Mouse (Mus musculus): ENCODE results near the gene Abtb1. TPM values are rescaled to one million over a fixed set of nuclear protein-coding genes. Genes with fewer than 3 reads are reported as not detected.

The Abtb1 gene
- polyA plus RNA-seq, 1 experiment from 2014 or later, result 20.9 TPM

DNA sequence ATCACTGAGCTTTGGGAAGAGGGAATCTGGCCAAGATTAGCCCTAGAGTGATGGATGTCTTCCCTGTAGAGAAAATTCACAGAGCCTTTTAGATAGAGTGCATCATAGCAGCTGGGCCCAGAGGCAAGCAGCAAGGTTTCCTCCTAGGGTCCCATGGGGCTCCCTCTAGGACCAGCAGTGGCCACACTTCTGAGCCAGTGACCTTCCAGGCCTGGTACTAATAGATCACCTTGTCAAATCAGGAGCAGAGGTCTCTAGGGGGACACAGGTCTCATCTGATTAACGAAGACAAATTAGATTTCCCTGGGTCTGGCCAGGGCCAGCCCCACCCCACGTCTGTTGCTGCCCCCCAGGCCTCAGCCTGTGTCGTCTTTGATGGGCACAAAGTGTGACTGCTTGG, 31.5 kb downstream of the Abtb1 start:
- H3K36me3 ChIP-seq (ENCODE audit: control insufficient read depth, insufficient read depth, low read length), result no peaks in the 10 kb centered on the region
- WGBS, result 75% methylated on average over 3 of the region's 3 CpGs
- no peak overlapping the region for H3K9ac ChIP-seq (ENCODE audit: low read length)
- H3K4me1 ChIP-seq (ENCODE audit: control insufficient read depth in 2 of 2, insufficient read depth in 2 of 2, low read length in 2 of 2), result peaks cover 10 to 21% of the 10 kb centered on the region in 2 experiments
- H3K4me3 ChIP-seq (ENCODE audit: control insufficient read depth in 1 of 2, insufficient read depth in 1 of 2, low read depth in 1 of 2, low read length in 2 of 2), result no peak overlapping the region
- no peaks in the 10 kb centered on the region for H3K9me3 ChIP-seq (ENCODE audit: control insufficient read depth, low read length)
- ATAC-seq (ENCODE audit: insufficient number of reproducible peaks, insufficient read depth, low FRiP score, low read depth), result no peak
- no peak overlapping the region for H3K4me2 ChIP-seq (ENCODE audit: low read length)
- H3K27ac ChIP-seq (replicated peaks in 1 of 2; ENCODE audit: control insufficient read depth in 1 of 2, insufficient read depth in 1 of 2, low read depth in 2 of 2, low read length in 2 of 2), result no peak overlapping the region
- no peaks in the 10 kb centered on the region for H3K27me3 ChIP-seq (ENCODE audit: control insufficient read depth, insufficient read depth, low read length)

DNA sequence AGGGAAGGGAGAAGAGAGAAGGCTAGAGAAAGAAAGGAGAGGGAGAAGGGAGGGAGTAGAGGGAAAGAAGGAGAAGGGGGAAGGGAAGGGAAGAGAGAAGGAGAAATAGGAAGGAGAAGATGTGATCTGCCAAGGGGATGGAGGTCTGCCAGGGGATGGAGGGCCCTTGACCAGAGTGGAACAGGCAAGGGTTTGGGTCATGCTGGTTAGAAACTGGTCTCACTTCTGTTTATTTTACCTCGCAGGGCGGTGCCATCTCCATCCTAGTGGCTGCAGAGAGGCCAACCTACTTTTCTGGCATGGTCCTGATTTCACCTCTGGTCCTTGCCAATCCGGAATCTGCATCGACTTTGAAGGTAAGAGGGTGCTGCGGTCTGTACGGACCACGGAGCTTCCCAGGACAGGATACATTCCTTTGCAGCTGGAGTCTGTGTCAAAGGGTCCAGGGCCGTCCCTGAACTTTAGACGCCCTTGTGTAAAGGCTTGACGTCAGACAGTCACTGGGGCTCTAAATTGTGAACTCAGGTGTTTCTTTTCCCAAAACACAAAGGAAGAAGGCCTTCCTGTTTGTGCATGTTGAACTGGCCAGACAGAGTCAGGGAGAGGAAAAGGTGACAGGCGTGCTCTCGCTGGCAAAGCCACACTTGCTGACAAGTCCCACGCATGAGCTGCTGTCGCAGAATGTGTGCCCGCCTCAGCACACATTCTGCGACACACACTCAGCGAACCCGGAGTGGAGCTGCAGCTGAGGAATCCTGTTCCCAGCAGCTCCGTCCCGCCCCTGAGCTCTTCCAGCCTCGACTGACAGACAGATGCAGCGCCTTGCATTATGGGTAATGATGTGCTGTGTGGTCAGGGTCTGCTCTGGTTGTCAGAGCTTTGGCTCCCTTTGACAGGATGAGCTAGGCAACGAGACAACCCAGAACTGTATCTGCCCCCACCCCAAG, 32.4 kb downstream of the Abtb1 start:
- 49% methylated on average over 23 of the region's 23 CpGs for WGBS
- ATAC-seq (ENCODE audit: insufficient number of reproducible peaks, insufficient read depth, low FRiP score, low read depth), result peak; percentile 9; the same call in 1 of the 2 replicates
- Histone ChIP-seq H3K27ac (replicated peaks in 1 of 2; ENCODE audit: control insufficient read depth in 1 of 2, insufficient read depth in 1 of 2, low read depth in 2 of 2, low read length in 2 of 2) (no peak overlapping the region), H3K9ac (ENCODE audit: low read length) (no peak overlapping the region; the same call in 1 of the 2 replicates), H3K9me3 (ENCODE audit: control insufficient read depth, low read length) (no peaks in the 10 kb centered on the region), H3K36me3 (ENCODE audit: control insufficient read depth, insufficient read depth, low read length) (no peaks in the 10 kb centered on the region), H3K4me3 (ENCODE audit: control insufficient read depth in 1 of 2, insufficient read depth in 1 of 2, low read depth in 1 of 2, low read length in 2 of 2) (no peak overlapping the region), H3K4me2 (ENCODE audit: low read length) (no peak overlapping the region), H3K27me3 (ENCODE audit: control insufficient read depth, insufficient read depth, low read length) (no peaks in the 10 kb centered on the region), H3K4me1 (ENCODE audit: control insufficient read depth in 2 of 2, insufficient read depth in 2 of 2, low read length in 2 of 2) (peaks cover 10 to 21% of the 10 kb centered on the region in 2 experiments)

DNA sequence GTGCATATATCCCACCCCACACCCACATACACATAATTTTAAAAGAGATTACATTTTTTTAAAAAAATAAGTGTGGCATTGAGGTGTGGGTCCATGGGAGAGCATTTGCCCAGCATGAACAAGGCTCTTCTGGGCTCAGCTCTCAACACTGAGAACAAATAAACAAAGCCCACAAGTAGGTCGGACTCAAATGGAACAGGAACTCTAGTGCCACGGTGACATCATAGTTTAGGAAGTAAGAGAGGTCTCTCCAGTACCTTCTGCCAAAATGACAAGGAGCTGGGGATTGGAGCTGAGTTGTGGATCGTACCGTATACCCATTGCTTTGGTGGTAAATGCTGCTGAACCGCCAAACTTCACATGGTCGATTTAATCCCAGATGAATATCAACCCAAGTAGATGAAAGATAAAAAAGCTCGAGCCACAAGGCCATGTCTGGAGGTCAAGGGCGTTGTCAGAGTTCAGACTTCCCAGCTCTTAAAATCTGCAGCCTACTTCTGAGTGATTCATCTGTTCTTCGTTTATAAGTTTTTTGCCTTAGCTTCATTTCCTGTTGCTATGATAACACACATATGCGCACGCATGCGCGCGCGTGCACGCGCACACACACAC, 36.7 kb downstream of the Abtb1 start:
- no peak overlapping the region for H3K4me2 ChIP-seq (ENCODE audit: low read length)
- H3K4me3 ChIP-seq (ENCODE audit: control insufficient read depth in 1 of 2, insufficient read depth in 1 of 2, low read depth in 1 of 2, low read length in 2 of 2), result no peak overlapping the region
- H3K4me1 ChIP-seq (ENCODE audit: control insufficient read depth in 2 of 2, insufficient read depth in 2 of 2, low read length in 2 of 2), result peaks cover 24 to 25% of the 10 kb centered on the region in 2 experiments
- ATAC-seq (ENCODE audit: insufficient number of reproducible peaks, insufficient read depth, low FRiP score, low read depth), result no peak
- WGBS, result 85% methylated on average over 17 of the region's 17 CpGs
- H3K9me3 ChIP-seq (ENCODE audit: control insufficient read depth, low read length), result no peaks in the 10 kb centered on the region
- H3K36me3 ChIP-seq (ENCODE audit: control insufficient read depth, insufficient read depth, low read length), result no peaks in the 10 kb centered on the region
- no peak overlapping the region for H3K27ac ChIP-seq (replicated peaks in 1 of 2; ENCODE audit: control insufficient read depth in 1 of 2, insufficient read depth in 1 of 2, low read depth in 2 of 2, low read length in 2 of 2)
- no peaks in the 10 kb centered on the region for H3K27me3 ChIP-seq (ENCODE audit: control insufficient read depth, insufficient read depth, low read length)
- H3K9ac ChIP-seq (ENCODE audit: low read length), result no peak overlapping the region

DNA sequence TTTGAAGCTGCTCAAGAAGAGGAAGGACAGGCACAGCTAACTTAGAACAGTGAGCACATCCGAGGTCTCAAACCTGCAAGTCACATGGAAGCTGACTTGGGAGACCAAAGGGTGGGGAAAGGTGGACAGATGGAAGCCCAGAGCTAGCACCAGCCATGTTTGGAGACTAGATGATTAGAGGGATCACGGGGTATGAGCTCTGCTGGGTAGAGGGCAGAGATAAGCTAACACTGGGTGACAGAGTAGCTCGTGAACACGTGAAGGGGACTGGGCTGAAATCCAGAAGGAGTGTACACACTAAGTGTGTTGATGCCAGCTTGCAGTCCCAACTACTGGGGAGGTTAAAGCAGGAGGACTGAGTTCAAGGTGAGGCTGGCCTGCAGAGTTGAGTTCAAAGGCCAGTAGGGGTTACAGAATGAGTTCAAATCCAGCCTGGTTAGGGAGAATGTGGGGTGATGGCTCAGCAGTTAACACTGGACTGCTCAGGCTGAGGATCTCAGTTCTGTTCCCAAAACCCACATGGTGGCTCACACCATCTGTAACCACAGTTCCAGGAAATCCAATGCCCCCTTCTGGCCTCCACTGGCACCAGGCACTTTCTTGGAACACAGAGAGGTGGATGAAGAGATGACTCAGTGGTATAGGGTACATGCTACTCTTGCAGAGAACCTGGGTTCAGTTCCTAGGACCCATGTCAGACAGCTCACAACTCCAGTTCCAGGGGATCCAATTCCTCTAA, 37.7 kb downstream of the Abtb1 start:
- H3K4me1 ChIP-seq (ENCODE audit: control insufficient read depth in 2 of 2, insufficient read depth in 2 of 2, low read length in 2 of 2), result peaks cover 17 to 20% of the 10 kb centered on the region in 2 experiments
- no peaks in the 10 kb centered on the region for H3K36me3 ChIP-seq (ENCODE audit: control insufficient read depth, insufficient read depth, low read length)
- 32% methylated on average over 4 of the region's 4 CpGs for WGBS
- no peaks in the 10 kb centered on the region for H3K27me3 ChIP-seq (ENCODE audit: control insufficient read depth, insufficient read depth, low read length)
- H3K9ac ChIP-seq (ENCODE audit: low read length), result no peak overlapping the region
- H3K4me2 ChIP-seq (ENCODE audit: low read length), result no peak overlapping the region
- no peak overlapping the region for H3K4me3 ChIP-seq (ENCODE audit: control insufficient read depth in 1 of 2, insufficient read depth in 1 of 2, low read depth in 1 of 2, low read length in 2 of 2)
- peak; percentile 54; the same call in 1 of the 2 replicates for ATAC-seq (ENCODE audit: insufficient number of reproducible peaks, insufficient read depth, low FRiP score, low read depth)
- no peaks in the 10 kb centered on the region for H3K9me3 ChIP-seq (ENCODE audit: control insufficient read depth, low read length)
- peak overlapping the region in 1 of 2 experiments; percentile 20; a peak in 1 of 4 replicates for H3K27ac ChIP-seq (replicated peaks in 1 of 2; ENCODE audit: control insufficient read depth in 1 of 2, insufficient read depth in 1 of 2, low read depth in 2 of 2, low read length in 2 of 2)

DNA sequence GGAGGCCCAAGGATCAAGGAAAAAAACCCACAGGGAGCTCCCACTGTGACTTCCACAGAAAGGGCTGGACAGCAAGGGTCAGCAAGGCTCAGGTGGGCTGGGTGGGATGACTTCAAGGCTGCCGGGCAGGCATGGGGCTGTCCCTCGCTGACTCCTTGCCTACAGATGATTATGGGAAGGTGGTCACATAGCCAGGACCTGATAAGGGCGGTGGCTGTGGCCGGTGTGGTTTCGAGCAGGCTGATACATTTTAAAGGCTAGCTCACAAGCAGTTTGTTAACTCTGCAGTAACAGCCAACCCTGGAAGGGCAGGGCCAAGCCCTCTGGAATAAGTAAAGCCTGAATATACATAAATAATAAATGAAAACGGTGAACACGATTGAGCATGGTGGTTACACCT, 38.7 kb downstream of the Abtb1 start:
- Histone ChIP-seq H3K9ac (ENCODE audit: low read length) (no peak overlapping the region), H3K27me3 (ENCODE audit: control insufficient read depth, insufficient read depth, low read length) (no peaks in the 10 kb centered on the region), H3K27ac (replicated peaks in 1 of 2; ENCODE audit: control insufficient read depth in 1 of 2, insufficient read depth in 1 of 2, low read depth in 2 of 2, low read length in 2 of 2) (no peak overlapping the region), H3K4me3 (ENCODE audit: control insufficient read depth in 1 of 2, insufficient read depth in 1 of 2, low read depth in 1 of 2, low read length in 2 of 2) (no peak overlapping the region), H3K9me3 (ENCODE audit: control insufficient read depth, low read length) (no peaks in the 10 kb centered on the region), H3K36me3 (ENCODE audit: control insufficient read depth, insufficient read depth, low read length) (no peaks in the 10 kb centered on the region), H3K4me2 (ENCODE audit: low read length) (no peak overlapping the region), H3K4me1 (ENCODE audit: control insufficient read depth in 2 of 2, insufficient read depth in 2 of 2, low read length in 2 of 2) (peaks cover 15 to 20% of the 10 kb centered on the region in 2 experiments; a peak in 3 of 4 replicates)
- no peak for ATAC-seq (ENCODE audit: insufficient number of reproducible peaks, insufficient read depth, low FRiP score, low read depth)
- 84% methylated on average over 7 of the region's 7 CpGs for WGBS

DNA sequence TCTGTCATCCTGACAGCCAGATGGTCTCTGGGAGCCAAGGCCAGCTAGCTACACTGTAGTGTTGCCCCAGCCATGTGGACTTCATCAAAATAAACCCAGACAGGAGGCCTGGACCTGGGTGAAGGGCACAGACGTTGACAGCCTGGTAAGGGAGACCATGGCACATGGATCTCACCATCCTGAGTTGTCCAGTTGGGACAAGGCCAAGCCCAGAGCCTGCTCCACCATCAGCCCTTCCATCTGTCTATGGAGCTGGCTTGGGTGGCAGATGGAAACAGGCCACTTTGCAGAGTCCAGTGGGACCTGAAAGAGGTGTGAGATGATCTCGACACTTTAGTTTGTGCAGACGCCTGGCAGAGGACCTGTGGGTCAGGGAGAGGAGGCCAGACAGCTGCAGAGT, 41.0 kb downstream of the Abtb1 start:
- peak overlapping the region in 1 of 2 experiments; percentile 20; a peak in 2 of 4 replicates for H3K27ac ChIP-seq (replicated peaks in 1 of 2; ENCODE audit: control insufficient read depth in 1 of 2, insufficient read depth in 1 of 2, low read depth in 2 of 2, low read length in 2 of 2)
- no peaks in the 10 kb centered on the region for H3K36me3 ChIP-seq (ENCODE audit: control insufficient read depth, insufficient read depth, low read length)
- no peaks in the 10 kb centered on the region for H3K9me3 ChIP-seq (ENCODE audit: control insufficient read depth, low read length)
- 0 out of 2 replicates have a peak, but pooled peaks have one; percentile 20 for ATAC-seq (ENCODE audit: insufficient number of reproducible peaks, insufficient read depth, low FRiP score, low read depth)
- H3K4me1 ChIP-seq (ENCODE audit: control insufficient read depth in 2 of 2, insufficient read depth in 2 of 2, low read length in 2 of 2), result peaks cover 15 to 20% of the 10 kb centered on the region in 2 experiments; a peak in 3 of 4 replicates
- no peak overlapping the region for H3K9ac ChIP-seq (ENCODE audit: low read length)
- H3K4me2 ChIP-seq (ENCODE audit: low read length), result no peak overlapping the region
- WGBS, result 8% methylated on average over 3 of the region's 3 CpGs
- H3K27me3 ChIP-seq (ENCODE audit: control insufficient read depth, insufficient read depth, low read length), result no peaks in the 10 kb centered on the region
- no peak overlapping the region for H3K4me3 ChIP-seq (ENCODE audit: control insufficient read depth in 1 of 2, insufficient read depth in 1 of 2, low read depth in 1 of 2, low read length in 2 of 2)

DNA sequence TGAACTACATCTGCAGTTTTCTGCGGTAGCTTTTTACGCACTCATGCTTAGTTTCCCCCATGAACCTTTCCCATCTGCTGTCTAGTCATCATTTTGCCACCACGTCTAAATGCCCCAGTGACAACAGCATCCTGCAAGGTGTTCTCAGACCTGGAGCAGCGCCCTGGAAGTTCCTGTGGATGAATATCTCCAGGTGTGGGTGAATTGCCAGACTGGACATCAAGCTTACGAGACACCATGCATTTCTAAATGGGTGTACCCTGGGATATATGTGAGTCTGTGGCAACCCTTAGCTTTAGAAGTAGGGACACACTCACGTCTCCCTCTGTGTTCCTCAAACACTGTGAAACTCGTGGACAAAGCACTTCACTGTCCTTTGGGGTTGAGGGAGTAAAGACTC, 41.6 kb downstream of the Abtb1 start:
- Histone ChIP-seq H3K9ac (ENCODE audit: low read length) (no peak overlapping the region), H3K4me3 (ENCODE audit: control insufficient read depth in 1 of 2, insufficient read depth in 1 of 2, low read depth in 1 of 2, low read length in 2 of 2) (no peak overlapping the region), H3K4me1 (ENCODE audit: control insufficient read depth in 2 of 2, insufficient read depth in 2 of 2, low read length in 2 of 2) (peaks cover 15 to 20% of the 10 kb centered on the region in 2 experiments; a peak in 3 of 4 replicates), H3K36me3 (ENCODE audit: control insufficient read depth, insufficient read depth, low read length) (no peaks in the 10 kb centered on the region), H3K9me3 (ENCODE audit: control insufficient read depth, low read length) (no peaks in the 10 kb centered on the region), H3K27me3 (ENCODE audit: control insufficient read depth, insufficient read depth, low read length) (no peaks in the 10 kb centered on the region), H3K27ac (replicated peaks in 1 of 2; ENCODE audit: control insufficient read depth in 1 of 2, insufficient read depth in 1 of 2, low read depth in 2 of 2, low read length in 2 of 2) (no peak overlapping the region), H3K4me2 (ENCODE audit: low read length) (no peak overlapping the region)
- no peak for ATAC-seq (ENCODE audit: insufficient number of reproducible peaks, insufficient read depth, low FRiP score, low read depth)
- WGBS, result 81% methylated on average over 7 of the region's 7 CpGs

Data from heart, embryonic 14.5 days (tissue).